Mouse (Mus musculus) frontal cortex, postnatal 10 days (tissue): ENCODE results near the gene Nrf1.

Source experiments
- DNase-seq, 2 experiments: peaks; one replicate each; pipeline ENCODE4 v3.0.0; 2022; ENCODE audit warnings: low spot score in 2 of 2, mixed read lengths in 1 of 2

The Nrf1 gene

GRCm38 (mm10) chr6:30078938-30079529 is 31.2 kb downstream of the Nrf1 start:
- no peak for DNase-seq

- DNase-seq = peak in 1 of 2 experiments; percentile 37
These were observed 33.6 kb downstream of the Nrf1 start for GRCm38 (mm10) chr6:30081339-30081738.

- DNase-seq = no peak
These were observed 35.5 kb downstream of the Nrf1 start for GRCm38 (mm10) chr6:30083307-30083706.

GRCm38 (mm10) chr6:30085351-30085750 is 37.6 kb downstream of the Nrf1 start:
- no peak for DNase-seq

- no peak for DNase-seq
These were observed 43.4 kb downstream of the Nrf1 start for GRCm38 (mm10) chr6:30091221-30091620.

- no peak for DNase-seq
These were observed 45.0 kb downstream of the Nrf1 start for GRCm38 (mm10) chr6:30092816-30093215.

GRCm38 (mm10) chr6:30101773-30102415 is 54.1 kb downstream of the Nrf1 start:
- no peak for DNase-seq

- no peak for DNase-seq
These were observed 58.3 kb downstream of the Nrf1 start for GRCm38 (mm10) chr6:30106091-30106490.

- no peak for DNase-seq
These were observed 59.7 kb downstream of the Nrf1 start for GRCm38 (mm10) chr6:30107456-30107855.

GRCm38 (mm10) chr6:30109820-30110502 is 62.2 kb downstream of the Nrf1 start:
- DNase-seq = no peak

GRCm38 (mm10) chr6:30112349-30113132 is 64.8 kb downstream of the Nrf1 start:
- no peak for DNase-seq

- no peak for DNase-seq
These were observed 66.3 kb downstream of the Nrf1 start for GRCm38 (mm10) chr6:30114101-30114500.

- no peak for DNase-seq
These were observed 73.4 kb downstream of the Nrf1 start for GRCm38 (mm10) chr6:30121152-30121551.

GRCm38 (mm10) chr6:30121600-30121999 is 73.8 kb downstream of the Nrf1 start:
- DNase-seq = no peak

GRCm38 (mm10) chr6:30123391-30123790 is 75.6 kb downstream of the Nrf1 start:
- no peak for DNase-seq

- DNase-seq = no peak
These were observed 78.3 kb downstream of the Nrf1 start for GRCm38 (mm10) chr6:30126060-30126459.

- no peak for DNase-seq
These were observed 79.0 kb downstream of the Nrf1 start for GRCm38 (mm10) chr6:30126766-30127165.

GRCm38 (mm10) chr6:30132399-30132798 is 84.6 kb downstream of the Nrf1 start:
- no peak for DNase-seq

- no peak for DNase-seq
These were observed 87.8 kb downstream of the Nrf1 start for GRCm38 (mm10) chr6:30135590-30135989.

- DNase-seq = no peak
These were observed 89.4 kb downstream of the Nrf1 start for GRCm38 (mm10) chr6:30137227-30137626.

GRCm38 (mm10) chr6:30139329-30140045 is 91.7 kb downstream of the Nrf1 start:
- DNase-seq = no peak

GRCm38 (mm10) chr6:30143263-30143662 is 95.5 kb downstream of the Nrf1 start:
- no peak for DNase-seq
